Mouse (Mus musculus): ENCODE results near the gene Slc34a2. TPM values are rescaled to one million over a fixed set of nuclear protein-coding genes. Genes with fewer than 3 reads are reported as not detected.

Slc34a2 gene
- total RNA-seq, 2 experiments from 2014 or later, result not detected

DNA sequence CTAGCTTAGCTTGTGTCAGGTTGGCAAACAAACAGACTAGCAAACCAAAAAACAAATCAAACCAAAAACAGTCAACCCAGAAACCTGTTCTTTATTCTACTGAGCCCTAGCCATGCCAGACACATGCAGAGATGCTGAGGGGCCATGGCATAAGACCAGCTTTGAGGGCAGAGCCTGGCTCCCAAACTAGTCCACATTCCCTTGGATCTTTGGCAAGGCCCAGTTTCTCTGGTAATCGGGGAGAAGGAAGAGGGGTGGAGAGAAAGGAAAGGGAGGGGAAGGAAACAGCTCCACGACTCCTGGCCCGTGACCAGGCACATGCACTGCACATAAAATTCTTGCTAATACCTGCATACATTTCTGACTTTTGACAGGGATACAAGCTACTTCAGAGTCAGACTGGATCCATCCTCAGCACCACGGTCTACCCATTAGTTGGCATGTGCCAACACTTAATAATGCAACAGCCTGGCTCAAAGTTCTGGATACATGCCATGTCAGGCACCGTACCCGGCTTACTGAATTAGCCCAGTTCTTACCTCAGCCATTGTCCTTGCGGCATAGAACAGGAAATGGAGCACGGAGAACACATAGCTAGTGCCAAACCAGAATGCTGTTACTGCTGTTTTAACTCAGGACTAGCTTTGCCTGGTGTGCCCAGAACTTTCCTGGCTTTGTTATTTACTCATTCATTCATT is 12.5 kb upstream of the Slc34a2 start:
- intact Hi-C loops (cut with DNase I), result no loop called here
- peak; percentile 5 to 16 for DNase-seq

DNA sequence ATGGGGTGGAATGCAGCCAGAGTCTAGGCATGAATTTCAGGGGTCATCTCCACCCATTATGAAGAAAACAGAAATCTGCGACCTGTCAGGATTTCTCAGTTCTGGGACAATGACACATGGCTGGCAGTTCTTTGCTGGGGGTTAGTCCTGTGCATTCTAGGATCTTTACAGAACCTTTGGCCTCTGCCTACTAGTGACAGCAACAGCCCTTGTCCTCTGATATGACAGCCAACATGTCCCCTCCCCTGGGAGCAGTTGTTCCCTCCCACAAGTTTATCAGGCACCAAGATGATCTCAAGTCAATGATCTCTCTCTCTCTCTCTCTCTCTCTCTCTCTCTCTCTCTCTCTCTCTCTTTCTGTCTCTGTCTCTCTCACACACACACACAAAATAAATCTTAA is 6.5 kb upstream of the Slc34a2 start:
- no peak for DNase-seq
- intact Hi-C loops (cut with DNase I), result no loop called here

DNA sequence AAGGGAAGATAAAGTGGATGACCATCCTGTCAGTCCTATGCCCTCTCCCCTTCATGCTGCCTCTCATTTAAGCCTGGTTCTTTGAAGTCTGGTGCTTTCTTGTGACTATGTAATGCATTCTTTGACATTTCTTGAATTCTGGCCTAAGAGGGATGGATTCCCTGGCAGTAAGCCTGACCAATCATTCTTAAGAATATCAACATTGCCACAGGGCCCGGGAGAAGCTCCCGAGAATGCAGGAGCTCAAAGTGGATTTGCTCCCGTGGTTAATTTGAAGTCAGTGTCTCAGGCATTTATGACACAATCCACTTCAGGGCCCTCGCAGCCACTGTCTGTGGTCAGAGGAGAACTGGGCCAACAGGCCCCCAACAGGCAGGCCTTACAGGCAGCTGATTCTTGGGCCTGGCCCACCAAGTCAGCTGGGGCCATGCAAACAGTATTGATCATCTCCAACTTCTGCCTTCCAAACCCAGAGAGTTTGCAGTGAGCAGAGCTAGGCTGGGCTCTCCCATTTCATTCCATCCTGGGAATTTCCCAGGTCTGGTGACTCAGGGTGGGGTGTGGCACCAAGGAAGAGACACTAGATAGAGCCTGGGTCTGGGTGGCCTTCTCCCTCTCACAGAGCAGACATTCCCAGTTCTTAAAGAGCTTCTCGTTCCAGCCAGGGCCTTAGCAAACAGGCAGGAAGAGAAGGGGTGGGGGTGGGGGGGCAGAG is 4.3 kb downstream of the Slc34a2 start:
- DNase-seq, result peak in 1 of 2 experiments; percentile 14
- intact Hi-C loops (cut with DNase I), result no loop called here

DNA sequence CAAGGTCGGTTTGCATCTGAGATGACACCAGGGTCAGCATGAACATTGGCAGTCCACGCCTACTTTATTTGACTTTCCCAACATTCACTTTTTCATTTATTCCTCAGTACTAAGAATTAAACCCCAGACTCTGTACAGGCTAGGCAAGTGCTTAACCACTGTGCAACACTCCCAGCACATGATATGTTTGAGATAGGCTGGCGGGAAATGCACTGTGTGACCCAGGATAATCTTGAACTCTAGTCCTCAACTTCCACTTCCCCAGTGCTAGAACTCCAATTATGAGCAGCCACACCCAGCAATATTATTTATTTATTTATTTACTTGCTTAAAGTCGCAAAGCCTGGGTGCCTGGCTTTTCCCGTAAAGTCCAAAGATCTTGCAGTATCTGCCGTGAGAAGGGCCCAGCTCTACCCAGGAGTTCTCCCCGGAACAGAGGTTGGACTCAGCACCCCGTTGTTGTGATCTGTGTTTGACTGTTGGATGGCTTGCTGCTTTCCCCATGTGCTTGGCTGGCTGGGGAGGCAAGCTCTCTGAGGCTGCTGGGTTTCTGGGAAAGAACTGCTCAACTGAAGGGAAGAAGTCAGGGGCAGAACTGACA is 5.0 kb downstream of the Slc34a2 start:
- intact Hi-C loops (cut with DNase I), result no loop called here

DNA sequence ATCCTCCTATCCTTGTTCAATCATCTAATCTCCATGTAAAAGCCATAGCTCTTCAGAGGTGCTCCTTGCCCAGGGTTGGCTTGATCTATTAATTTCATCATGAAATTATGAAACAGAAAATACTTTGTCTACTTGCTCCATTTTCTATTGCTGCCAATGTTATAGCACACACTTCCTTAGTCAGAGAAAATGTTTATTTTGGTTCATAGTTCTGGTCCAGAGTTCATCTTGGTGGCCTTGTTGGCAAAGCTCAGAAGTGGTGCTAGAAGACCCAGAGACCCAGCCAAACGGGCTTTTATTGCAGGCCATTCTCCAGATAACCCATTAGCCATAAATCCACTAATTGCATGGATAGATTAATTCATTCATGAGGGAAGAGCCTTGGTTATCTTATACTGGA is 5.8 kb downstream of the Slc34a2 start:
- intact Hi-C loops (cut with DNase I), result no loop called here
- DNase-seq, result no peak

More for the DNA sequence above, 5.0 kb downstream of the Slc34a2 start:
- DNase-seq, result no peak

DNA sequence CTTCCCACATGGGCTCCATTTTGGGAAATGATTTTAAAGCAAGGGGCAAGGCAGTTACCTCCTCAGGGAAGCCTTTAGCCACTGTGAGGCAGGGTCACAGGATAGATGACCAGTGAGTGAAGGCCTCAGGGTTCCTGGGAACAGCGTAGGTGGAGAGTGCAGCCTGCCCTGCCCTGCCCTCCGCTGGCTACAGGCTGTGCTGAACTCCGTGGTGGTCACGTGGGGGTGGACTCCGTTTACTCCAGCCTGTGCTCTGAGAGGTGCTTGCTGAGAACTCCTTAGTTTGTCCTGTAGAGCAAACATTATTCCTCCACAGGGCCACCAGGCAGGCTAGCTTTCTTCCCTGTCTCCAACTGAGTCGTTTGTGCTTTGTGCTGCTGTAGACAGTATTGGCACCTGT is 10.1 kb downstream of the Slc34a2 start:
- intact Hi-C loops (cut with DNase I), result no loop called here
- no peak for DNase-seq

- intact Hi-C loops (cut with DNase I), result no loop called here
- DNase-seq, result no peak
Observed at GRCm38 (mm10) chr5:53048599-53048998, 10.7 kb downstream of the Slc34a2 start.

GRCm38 (mm10) chr5:53049046-53049445 is 11.2 kb downstream of the Slc34a2 start:
- no peak for DNase-seq
- intact Hi-C loops (cut with DNase I), result no loop called here

DNA sequence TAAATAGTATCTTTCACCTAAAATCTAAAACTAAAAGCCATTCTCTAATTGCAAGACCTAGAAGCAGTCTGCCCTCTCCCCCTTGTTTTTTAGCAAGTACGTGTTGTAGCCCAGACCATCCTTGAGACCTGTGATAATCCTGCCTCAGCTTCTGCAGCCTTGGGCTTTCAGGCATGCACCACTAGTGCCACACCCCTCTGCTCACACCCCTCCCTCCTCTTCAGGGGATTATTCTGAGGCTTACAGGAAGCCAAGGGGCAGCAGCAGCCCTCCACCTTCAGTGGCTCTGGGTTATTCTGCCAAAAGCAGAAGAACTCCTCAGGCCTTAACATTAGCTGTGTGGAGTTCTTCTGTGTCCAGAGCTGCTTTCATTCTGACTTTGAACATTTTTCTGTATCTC is 13.1 kb downstream of the Slc34a2 start:
- intact Hi-C loops (cut with DNase I), result no loop called here
- DNase-seq, result no peak

GRCm38 (mm10) chr5:53053246-53053645 is 15.4 kb downstream of the Slc34a2 start:
- DNase-seq, result no peak
- intact Hi-C loops (cut with DNase I), result no loop called here

GRCm38 (mm10) chr5:53061532-53062130 is 23.8 kb downstream of the Slc34a2 start:
- intact Hi-C loops (cut with DNase I), result no loop called here
- no peak for DNase-seq

- DNase-seq, result no peak
- intact Hi-C loops (cut with DNase I), result no loop called here
Observed at GRCm38 (mm10) chr5:53074553-53074952, 36.7 kb downstream of the Slc34a2 start.

GRCm38 (mm10) chr5:53078453-53078852 is 40.6 kb downstream of the Slc34a2 start:
- no peak for DNase-seq
- intact Hi-C loops (cut with DNase I), result no loop called here

DNA sequence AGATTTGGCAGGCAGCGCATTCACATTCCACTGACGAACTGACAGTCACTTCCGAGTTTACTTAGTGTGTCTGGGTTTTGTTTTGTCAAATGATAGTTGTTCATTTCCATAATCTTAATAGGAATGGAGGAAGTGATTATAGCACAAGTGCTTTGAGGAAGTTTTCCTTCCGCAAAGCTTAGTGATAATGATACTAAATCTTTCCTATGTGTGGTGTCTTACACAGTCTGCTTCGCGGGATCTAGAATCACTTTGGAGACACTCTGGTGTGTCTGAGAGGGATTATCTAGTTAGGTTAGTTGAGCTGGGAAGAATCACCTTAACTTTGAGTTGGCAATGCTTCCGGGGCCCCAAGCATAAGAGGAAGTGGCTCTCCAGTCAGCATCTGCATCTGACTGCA is 49.6 kb downstream of the Slc34a2 start:
- DNase-seq, result no peak
- intact Hi-C loops (cut with DNase I), result no loop called here

DNA sequence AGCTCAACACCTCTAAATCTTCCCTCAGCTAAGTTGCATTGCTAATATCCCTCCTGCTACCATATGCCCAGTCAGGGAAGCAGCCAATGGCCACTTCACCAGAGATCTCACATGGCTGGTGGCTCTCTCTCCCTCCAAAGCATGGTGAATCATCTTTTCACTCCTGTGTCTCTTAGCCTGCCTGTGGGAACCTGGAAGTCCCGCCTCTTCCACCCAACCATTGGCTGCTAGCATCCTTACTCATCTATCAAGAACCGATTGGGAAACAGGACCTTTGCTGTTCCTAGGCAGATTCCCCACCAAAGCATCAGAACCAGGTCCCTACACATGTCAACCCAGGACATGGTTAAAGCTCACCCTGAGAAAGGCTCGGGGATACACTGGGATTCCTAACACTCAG is 53.5 kb downstream of the Slc34a2 start:
- intact Hi-C loops (cut with DNase I), result no loop called here
- DNase-seq, result no peak

GRCm38 (mm10) chr5:53101848-53102473 is 64.1 kb downstream of the Slc34a2 start:
- DNase-seq, result no peak
- intact Hi-C loops (cut with DNase I), result no loop called here

GRCm38 (mm10) chr5:53104177-53104855 is 66.4 kb downstream of the Slc34a2 start:
- DNase-seq, result no peak
- intact Hi-C loops (cut with DNase I), result no loop called here

- intact Hi-C loops (cut with DNase I), result no loop called here
- peak; percentile 24 to 57 for DNase-seq
Observed at GRCm38 (mm10) chr5:53105716-53106115, 67.8 kb downstream of the Slc34a2 start.

GRCm38 (mm10) chr5:53106125-53106524 is 68.2 kb downstream of the Slc34a2 start:
- peak; percentile 5 for DNase-seq
- intact Hi-C loops (cut with DNase I), result no loop called here

DNA sequence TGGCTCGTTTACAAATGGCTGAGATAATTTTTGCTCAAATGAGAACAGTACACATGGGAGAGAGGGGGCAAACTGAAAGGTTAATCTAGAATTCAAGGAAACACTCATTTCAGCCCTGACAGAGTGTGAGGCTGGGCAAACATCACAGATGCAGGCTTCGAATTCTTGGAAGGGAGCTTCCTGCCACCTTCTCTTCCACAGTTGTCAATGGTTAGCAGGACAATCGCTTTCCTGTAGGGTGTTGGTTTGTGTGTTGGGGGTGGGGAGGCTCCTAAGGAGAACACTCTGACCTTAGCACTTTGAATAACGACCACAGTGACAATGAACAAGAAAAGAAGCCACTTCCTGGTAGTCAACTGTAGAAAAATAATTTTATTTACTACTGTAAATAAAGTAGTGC is 68.8 kb downstream of the Slc34a2 start:
- intact Hi-C loops (cut with DNase I), result no loop called here

DNA sequence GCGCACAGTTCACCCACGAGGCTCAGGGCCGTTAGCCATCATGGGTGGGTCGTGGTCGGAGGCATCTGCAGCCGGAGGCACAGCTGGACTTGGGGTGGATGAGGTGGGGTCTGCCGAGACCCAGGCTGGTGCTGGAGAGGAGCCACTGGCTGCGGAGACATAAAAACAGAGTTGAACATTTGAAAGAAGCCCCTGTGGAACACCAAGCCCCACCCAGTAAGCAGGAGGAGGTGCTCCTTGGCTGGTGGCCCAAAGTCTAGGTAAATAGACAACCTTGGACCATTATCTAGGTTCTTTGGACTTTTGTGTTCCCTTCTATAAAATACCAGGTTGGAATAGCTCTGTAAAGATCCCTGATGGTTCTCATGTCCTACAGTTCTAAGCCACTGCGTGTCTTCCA is 70.1 kb downstream of the Slc34a2 start:
- intact Hi-C loops (cut with DNase I), result no loop called here
- DNase-seq, result no peak

More for the DNA sequence above, 68.8 kb downstream of the Slc34a2 start:
- DNase-seq, result no peak

Data from heart, postnatal 10 days (tissue).